Mouse (Mus musculus) heart, adult 2 months (tissue): ENCODE measurements around the gene Zfp971. TPM values are rescaled to one million over a fixed set of nuclear protein-coding genes. Genes with fewer than 3 reads are reported as not detected.

Experiments
- polyA plus RNA-seq: library from polyadenylated mRNA; depleted of rRNA; stranded (reverse); fragments of >200 nt; gene quantifications from 2 replicates; pipeline ENCODE4 v1.2.3, GENCODE M21; 2012; rRNA removed
- total RNA-seq, 2 experiments: library from RNA; stranded (reverse); gene quantifications; 2 replicates each; pipeline ENCODE4 v1.2.3; 2021

Gene Zfp971
- total and polyA plus RNA-seq, 3 experiments, result 3.1 to 124 (median 99.5) TPM

Other genes with a start within 250 kb of the Zfp971 start
- 10 to 100 TPM; 81.2 to 88.7 TPM for gene Gm14325, start 182.9 kb upstream of the Zfp971 start, total RNA-seq
- 10.7 and 22.5 TPM in 2 replicates for gene Gm14325, start 182.9 kb upstream of the Zfp971 start, polyA plus RNA-seq
- gene Gm14327, start 126.2 kb upstream of the Zfp971 start, total RNA-seq, result 10 to 100 TPM; 54.1 to 66.7 TPM
- gene Gm14327, start 126.2 kb upstream of the Zfp971 start, polyA plus RNA-seq, result 3.5 and 9.3 TPM in 2 replicates
- 1 to 10 TPM in 1 of 2 experiments, under 1 TPM in 1; 0.89 to 1.1 TPM for gene Zfp972, start 97.7 kb upstream of the Zfp971 start, total RNA-seq
- not detected in 2 replicates for gene Zfp972, start 97.7 kb upstream of the Zfp971 start, polyA plus RNA-seq
- gene Gm14326, start 66.0 kb upstream of the Zfp971 start, total RNA-seq, result 10 to 100 TPM; 42.4 to 43.5 TPM
- 7.0 and 9.4 TPM in 2 replicates for gene Gm14326, start 66.0 kb upstream of the Zfp971 start, polyA plus RNA-seq
- 10 to 100 TPM; 11.7 to 14.9 TPM for gene Zfp931, start 55.2 kb downstream of the Zfp971 start, total RNA-seq
- gene Zfp931, start 55.2 kb downstream of the Zfp971 start, polyA plus RNA-seq, result 2.6 and 5.0 TPM in 2 replicates
- 1 to 10 TPM in 1 of 2 experiments, under 1 TPM in 1; 0.64 to 1.3 TPM for gene Phactr3, start 95.7 kb downstream of the Zfp971 start, total RNA-seq
- 0.39 and 1.4 TPM in 2 replicates for gene Phactr3, start 95.7 kb downstream of the Zfp971 start, polyA plus RNA-seq